Mouse (Mus musculus): Measurements from ENCODE around the gene Vmn1r169. TPM values are rescaled to one million over a fixed set of nuclear protein-coding genes. Genes with fewer than 3 reads are reported as not detected.
"Not testable (repeated sequence)": the region's sequence is repeated elsewhere in the genome, so short reads cannot be mapped to it uniquely, and the experiment has no call there.

Vmn1r169 gene
- not detected for polyA plus RNA-seq (2017; shearing (Covaris generic))

- ATAC-seq, result not testable (repeated sequence)
These were observed at the start of gene Vmn1r169 for GRCm38 (mm10) chr7:23575226-23575625. TSS of gene Vmn1r169 (plus strand) at chr7:23575526.

GRCm38 (mm10) chr7:23539432-23539831, 35.9 kb upstream of the Vmn1r169 start, which contains the start of gene Vmn1r168:
TSS of gene Vmn1r168 (plus strand) at chr7:23539732.
- not testable (repeated sequence) for ATAC-seq

DNA sequence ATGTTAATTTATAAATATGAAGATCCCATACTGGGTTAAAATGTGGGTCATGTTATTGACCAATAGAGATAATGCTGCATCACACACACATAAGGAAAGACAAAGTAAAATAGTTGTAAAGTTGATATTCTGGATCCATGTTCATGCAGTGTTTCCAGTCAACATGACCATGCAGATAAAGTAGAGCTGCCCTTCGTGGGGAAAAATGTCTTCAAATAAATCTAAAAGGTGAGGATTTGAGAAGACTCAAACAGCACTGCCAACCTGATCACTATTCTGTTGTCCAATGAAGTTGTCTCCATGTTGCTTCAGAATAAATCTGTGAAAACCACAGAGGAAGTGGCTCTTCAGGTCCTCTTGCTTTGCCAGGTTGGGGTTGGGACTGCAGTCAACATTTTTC, 30.5 kb downstream of the Vmn1r169 start, which contains the start of gene Vmn1r170:
Vmn1r170 (plus strand) TSS at position 301 of the 400 bp plus-strand sequence.
- ATAC-seq, result not testable (repeated sequence)

Other genes starting within 250 kb of the Vmn1r169 start
- not detected for gene Nlrp5, start 189.6 kb upstream of the Vmn1r169 start, polyA plus RNA-seq (2017; shearing (Covaris generic))
- gene Vmn1r167, start 68.3 kb upstream of the Vmn1r169 start, polyA plus RNA-seq (2017; shearing (Covaris generic)), result not detected
- gene Vmn1r168, start 35.8 kb upstream of the Vmn1r169 start, polyA plus RNA-seq (2017; shearing (Covaris generic)), result not detected
- gene Vmn1r170, start 30.6 kb downstream of the Vmn1r169 start, polyA plus RNA-seq (2017; shearing (Covaris generic)), result not detected
- gene Vmn1r171, start 55.2 kb downstream of the Vmn1r169 start, polyA plus RNA-seq (2017; shearing (Covaris generic)), result not detected
- not detected for gene Vmn1r172, start 82.8 kb downstream of the Vmn1r169 start, polyA plus RNA-seq (2017; shearing (Covaris generic))
- gene Vmn1r173, start 125.2 kb downstream of the Vmn1r169 start, polyA plus RNA-seq (2017; shearing (Covaris generic)), result not detected
- not detected for gene Vmn1r174, start 176.7 kb downstream of the Vmn1r169 start, polyA plus RNA-seq (2017; shearing (Covaris generic))
- not detected for gene Vmn1r175, start 235.1 kb downstream of the Vmn1r169 start, polyA plus RNA-seq (2017; shearing (Covaris generic))

Data from activated CD4-positive, CD25-positive, alpha-beta regulatory T cell, adult 4 months (primary cell).